Comparison of ENCODE assay signal across 11 mouse cellular contexts in genomic region chr5:24353327-24353726, GRCm38 (mm10). TPM values are rescaled to one million over a fixed set of nuclear protein-coding genes. Genes with fewer than 3 reads are reported as not detected.
DNase-seq lines count a peak whose midpoint lies in the region; ATAC-seq lines count a peak whose summit lies in the region.
"Had no signal": no experiment of that assay in that cellular context is flagged by ENCODE, and none has a peak within 500 bp of the region (broad histone marks: within the 10 kb centered on the region; RNA-seq: fewer than 3 reads in every experiment).

No protein-coding gene starts in this region.

- H3K4me1 ChIP-seq in heart, embryonic 13.5 days = peaks cover 60% of the 10 kb centered on the region
- peaks cover 38% of the 10 kb centered on the region for H3K4me1 ChIP-seq in neural tube, embryonic 11.5 days (ENCODE audit: control insufficient read depth, insufficient read depth, low read length)
- H3K4me1 ChIP-seq in limb, embryonic 15.5 days = peaks cover 37% of the 10 kb centered on the region

- peak overlapping the region; percentile 74 for H3K9ac ChIP-seq in heart, embryonic 13.5 days
- no peak overlapping the region; the same call in 1 of the 2 replicates for H3K9ac ChIP-seq in neural tube, embryonic 11.5 days (ENCODE audit: low read length)
- H3K9ac ChIP-seq in limb, embryonic 15.5 days = no peak overlapping the region
- H3K9ac ChIP-seq: liver, embryonic 15.5 days had no signal

- 13% methylated on average over 4 of the region's 4 CpGs for WGBS in heart, embryonic 13.5 days
- WGBS in neural tube, embryonic 11.5 days = 41% methylated on average over 4 of the region's 4 CpGs
- WGBS in limb, embryonic 15.5 days = 30% methylated on average over 4 of the region's 4 CpGs

- no peak for ATAC-seq in heart, embryonic 13.5 days (ENCODE audit: extremely low read depth, insufficient number of reproducible peaks, low FRiP score, low TSS enrichment)
- ATAC-seq in neural tube, embryonic 11.5 days (ENCODE audit: insufficient read depth, low FRiP score, low TSS enrichment) = no peak
- no peak for ATAC-seq in limb, embryonic 15.5 days (ENCODE audit: insufficient number of reproducible peaks, low FRiP score, low TSS enrichment, low read depth)
- ATAC-seq: CD4-positive, CD25-positive, alpha-beta regulatory T cell, adult 4 months had no signal

- DNase-seq in heart, postnatal 14 days = no peak
- no peak for DNase-seq in neural tube, embryonic 11.5 days (ENCODE audit: low spot score)
- DNase-seq in neural tube, embryonic 10.5 days (ENCODE audit: extremely low spot score, low spot score) = no peak
- peak; percentile 74 for DNase-seq in testis, postnatal 14 days (ENCODE audit: low spot score)
- no peak for DNase-seq in embryo, embryonic 11 days
- no peak for DNase-seq in urinary bladder, adult 2 months (ENCODE audit: low spot score)
- DNase-seq: right cerebral cortex, postnatal 25 days had no signal

- intact Hi-C loops in heart, postnatal 14 days (cut with DNase I) = no loop called here

- H3K4me3 ChIP-seq in heart, embryonic 13.5 days = peak overlapping the region; percentile 90
- H3K4me3 ChIP-seq in neural tube, embryonic 11.5 days (ENCODE audit: low read depth, low read length) = no peak overlapping the region
- H3K4me3 ChIP-seq in limb, embryonic 15.5 days = no peak overlapping the region
- H3K4me3 ChIP-seq: liver, embryonic 15.5 days had no signal

- peak overlapping the region; percentile 99 for H3K27ac ChIP-seq in heart, embryonic 13.5 days (replicated peaks)
- H3K27ac ChIP-seq in neural tube, embryonic 11.5 days (ENCODE audit: low read depth, low read length) = peak overlapping the region; percentile 98
- H3K27ac ChIP-seq in limb, embryonic 15.5 days = peak overlapping the region; percentile 74; the same call in 1 of the 2 replicates
- H3K27ac ChIP-seq: liver, embryonic 15.5 days had no signal

- H3K9me3 ChIP-seq in heart, embryonic 13.5 days = no peaks in the 10 kb centered on the region
- H3K9me3 ChIP-seq in neural tube, embryonic 11.5 days (ENCODE audit: control insufficient read depth, low read length) = no peaks in the 10 kb centered on the region
- no peaks in the 10 kb centered on the region for H3K9me3 ChIP-seq in limb, embryonic 15.5 days
- H3K9me3 ChIP-seq: liver, embryonic 15.5 days had no signal

- H3K36me3 ChIP-seq in heart, embryonic 13.5 days = no peaks in the 10 kb centered on the region
- no peaks in the 10 kb centered on the region for H3K36me3 ChIP-seq in neural tube, embryonic 11.5 days (ENCODE audit: control insufficient read depth, insufficient read depth, low read length)
- H3K36me3 ChIP-seq in limb, embryonic 15.5 days = no peaks in the 10 kb centered on the region
- H3K36me3 ChIP-seq: liver, embryonic 15.5 days had no signal

- peaks cover 6% of the 10 kb centered on the region for H3K27me3 ChIP-seq in heart, embryonic 13.5 days (replicated peaks)
- peaks cover 12% of the 10 kb centered on the region for H3K27me3 ChIP-seq in neural tube, embryonic 11.5 days (ENCODE audit: control insufficient read depth, insufficient read depth, low read length)
- H3K27me3 ChIP-seq in limb, embryonic 15.5 days = peaks cover 62% of the 10 kb centered on the region

- H3K4me2 ChIP-seq in heart, embryonic 13.5 days = peak overlapping the region; percentile 87
- 0 out of 2 replicates have a peak overlapping the region, but pooled peaks have one; percentile 9 for H3K4me2 ChIP-seq in neural tube, embryonic 11.5 days (ENCODE audit: low read depth)
- H3K4me2 ChIP-seq in limb, embryonic 15.5 days = peak overlapping the region; percentile 99; the same call in 1 of the 2 replicates

RNA-seq across cellular contexts. Expression of gene Kcnh2, which starts 1.9 kb away (rescaled TPM):
- polyA plus RNA-seq in heart, embryonic 13.5 days (2015; fragmentation: Nextera tagmentation; extraction: Ambion mirVana) = 24.4 and 26.2 TPM in 2 replicates
- 10 to 100 TPM; 75.5 to 85.8 TPM for total RNA-seq in heart, postnatal 14 days (2021)
- polyA plus RNA-seq in neural tube, embryonic 11.5 days (2014; fragmentation: Nextera tagmentation; extraction: Ambion mirVana) = 16.5 and 18.6 TPM in 2 replicates
- polyA plus RNA-seq in limb, embryonic 15.5 days (2015; fragmentation: Nextera tagmentation; extraction: Ambion mirVana) = 3.5 and 4.9 TPM in 2 replicates
- 56.0 and 70.5 TPM in 2 replicates for polyA plus RNA-seq in urinary bladder, adult 2 months (2012; rRNA removed)

RNA-seq across cellular contexts. Expression of gene Nos3, which starts 11.3 kb away (rescaled TPM):
- polyA plus RNA-seq in heart, embryonic 13.5 days (2015; fragmentation: Nextera tagmentation; extraction: Ambion mirVana) = 34.0 and 35.0 TPM in 2 replicates
- 10 to 100 TPM; 34.5 to 35.6 TPM for total RNA-seq in heart, postnatal 14 days (2021)
- 6.1 and 6.7 TPM in 2 replicates for polyA plus RNA-seq in neural tube, embryonic 11.5 days (2014; fragmentation: Nextera tagmentation; extraction: Ambion mirVana)
- 7.5 and 8.0 TPM in 2 replicates for polyA plus RNA-seq in limb, embryonic 15.5 days (2015; fragmentation: Nextera tagmentation; extraction: Ambion mirVana)
- polyA plus RNA-seq in urinary bladder, adult 2 months (2012; rRNA removed) = 7.3 and 8.3 TPM in 2 replicates

RNA-seq across cellular contexts. Expression of gene Atg9b, which starts 38.6 kb away (rescaled TPM):
- 0.87 and 1.4 TPM in 2 replicates for polyA plus RNA-seq in heart, embryonic 13.5 days (2015; fragmentation: Nextera tagmentation; extraction: Ambion mirVana)
- under 1 TPM; 0.41 to 0.45 TPM for total RNA-seq in heart, postnatal 14 days (2021)
- 0.54 and 0.89 TPM in 2 replicates for polyA plus RNA-seq in neural tube, embryonic 11.5 days (2014; fragmentation: Nextera tagmentation; extraction: Ambion mirVana)
- 2.0 and 2.8 TPM in 2 replicates for polyA plus RNA-seq in limb, embryonic 15.5 days (2015; fragmentation: Nextera tagmentation; extraction: Ambion mirVana)
- 3.1 and 5.1 TPM in 2 replicates for polyA plus RNA-seq in urinary bladder, adult 2 months (2012; rRNA removed)

RNA-seq across cellular contexts. Expression of gene Abcb8, which starts 40.1 kb away (rescaled TPM):
- 62.0 and 63.4 TPM in 2 replicates for polyA plus RNA-seq in heart, embryonic 13.5 days (2015; fragmentation: Nextera tagmentation; extraction: Ambion mirVana)
- 10 to 100 TPM; 81.9 to 87.0 TPM for total RNA-seq in heart, postnatal 14 days (2021)
- polyA plus RNA-seq in neural tube, embryonic 11.5 days (2014; fragmentation: Nextera tagmentation; extraction: Ambion mirVana) = 45.8 and 47.0 TPM in 2 replicates
- polyA plus RNA-seq in limb, embryonic 15.5 days (2015; fragmentation: Nextera tagmentation; extraction: Ambion mirVana) = 38.9 and 46.5 TPM in 2 replicates
- 24.8 and 28.8 TPM in 2 replicates for polyA plus RNA-seq in urinary bladder, adult 2 months (2012; rRNA removed)

RNA-seq across cellular contexts. Expression of gene Asic3, which starts 59.9 kb away (rescaled TPM):
- 0.25 TPM in 1 of 2 replicates, not detected in the other for polyA plus RNA-seq in heart, embryonic 13.5 days (2015; fragmentation: Nextera tagmentation; extraction: Ambion mirVana)
- under 1 TPM in 1 of 2 experiments, not detected in 1; 0.39 TPM for total RNA-seq in heart, postnatal 14 days (2021)
- 0.12 and 0.54 TPM in 2 replicates for polyA plus RNA-seq in neural tube, embryonic 11.5 days (2014; fragmentation: Nextera tagmentation; extraction: Ambion mirVana)
- polyA plus RNA-seq in limb, embryonic 15.5 days (2015; fragmentation: Nextera tagmentation; extraction: Ambion mirVana) = 0.24 and 0.73 TPM in 2 replicates
- polyA plus RNA-seq in urinary bladder, adult 2 months (2012; rRNA removed) = 0.29 and 0.50 TPM in 2 replicates
- polyA plus RNA-seq: CD4-positive, CD25-positive, alpha-beta regulatory T cell, adult 4 months; liver, embryonic 15.5 days had no signal

Comparison
In these comparisons a context has a peak if more than half of its experiments do, and no peak if none do; other contexts are left out.
1. H3K4me2 ChIP-seq: peak in every context shown above with its lines; median percentile 99 in limb, embryonic 15.5 days; 87 in heart, embryonic 13.5 days; 9 in neural tube, embryonic 11.5 days.